Mouse (Mus musculus): Measurements from ENCODE around the gene Nucb1. TPM values are rescaled to one million over a fixed set of nuclear protein-coding genes. Genes with fewer than 3 reads are reported as not detected.
"Not testable (repeated sequence)": the region's sequence is repeated elsewhere in the genome, so short reads cannot be mapped to it uniquely, and the experiment has no call there.

Nucb1 gene
- polyA plus RNA-seq, 1 experiment, result 88.2 TPM

DNA sequence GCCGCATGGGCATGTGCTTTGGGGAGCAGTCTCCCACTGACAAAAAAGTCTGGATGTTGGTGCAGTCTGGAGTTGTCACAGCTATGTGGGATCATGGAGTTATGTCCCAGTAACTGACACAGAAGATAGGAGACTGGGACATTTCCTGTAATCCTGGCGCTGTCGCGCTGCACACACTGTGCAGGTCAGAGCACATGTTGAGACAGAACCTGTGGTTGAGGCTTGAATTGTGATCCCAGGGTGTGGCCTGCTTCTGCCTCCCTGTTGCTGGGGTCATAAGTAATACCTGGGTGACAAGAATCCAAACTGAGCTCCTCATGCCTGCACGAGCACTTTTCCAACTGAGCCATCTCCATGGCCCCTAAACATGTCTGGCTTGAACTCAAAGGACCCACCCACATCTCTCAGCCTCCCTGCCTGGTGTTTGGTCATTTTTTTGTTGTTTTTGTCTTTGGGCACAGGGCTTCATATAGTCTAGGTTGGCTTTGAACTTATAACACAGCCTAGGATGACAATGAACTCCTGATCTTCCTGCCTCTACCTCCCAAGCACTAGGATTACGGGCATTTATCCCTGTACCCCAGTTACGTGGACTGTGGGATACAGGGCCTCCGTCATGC lies 17.9 kb downstream of the Nucb1 start:
- TF ChIP-seq POLR2A (IDR thresholded peaks at IDR 0.05; ENCODE audit: extremely low read depth, insufficient read depth, low read length) (no peak), CTCF (IDR thresholded peaks at IDR 0.05; ENCODE audit: extremely low read depth, insufficient read depth, low read length) (no peak)
- Histone ChIP-seq H3K4me1 (ENCODE audit: control insufficient read depth, insufficient read depth, low read length) (no peaks in the 10 kb centered on the region; the same call in 1 of the 2 replicates), H3K27ac (ENCODE audit: insufficient read depth, low read length) (no peak overlapping the region), H3K4me3 (ENCODE audit: insufficient read depth, low read length) (no peak overlapping the region)

DNA sequence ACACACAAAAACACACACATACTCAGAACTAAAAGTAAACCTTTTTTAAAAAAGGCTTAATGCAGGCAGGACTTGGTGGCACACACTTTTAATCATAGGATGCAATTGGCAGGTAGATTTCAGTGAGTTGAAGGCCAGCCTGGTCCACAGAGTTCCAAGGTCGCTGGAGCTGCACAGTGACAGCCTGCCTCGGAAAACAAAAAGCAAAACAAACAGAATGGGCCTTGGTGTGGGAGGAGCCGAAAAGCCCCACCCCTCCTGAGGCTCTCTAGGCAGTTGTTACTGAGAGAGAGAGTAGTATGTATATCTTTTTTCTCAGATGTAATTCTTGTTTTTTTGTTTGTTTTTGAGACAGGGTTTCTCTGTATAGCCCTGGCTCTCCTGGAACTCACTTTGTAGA lies 18.9 kb downstream of the Nucb1 start:
- Histone ChIP-seq H3K27ac (ENCODE audit: insufficient read depth, low read length) (no peak overlapping the region), H3K4me3 (ENCODE audit: insufficient read depth, low read length) (no peak overlapping the region), H3K4me1 (ENCODE audit: control insufficient read depth, insufficient read depth, low read length) (no peaks in the 10 kb centered on the region; the same call in 1 of the 2 replicates)
- TF ChIP-seq POLR2A (IDR thresholded peaks at IDR 0.05; ENCODE audit: extremely low read depth, insufficient read depth, low read length) (no peak), CTCF (IDR thresholded peaks at IDR 0.05; ENCODE audit: extremely low read depth, insufficient read depth, low read length) (no peak)

DNA sequence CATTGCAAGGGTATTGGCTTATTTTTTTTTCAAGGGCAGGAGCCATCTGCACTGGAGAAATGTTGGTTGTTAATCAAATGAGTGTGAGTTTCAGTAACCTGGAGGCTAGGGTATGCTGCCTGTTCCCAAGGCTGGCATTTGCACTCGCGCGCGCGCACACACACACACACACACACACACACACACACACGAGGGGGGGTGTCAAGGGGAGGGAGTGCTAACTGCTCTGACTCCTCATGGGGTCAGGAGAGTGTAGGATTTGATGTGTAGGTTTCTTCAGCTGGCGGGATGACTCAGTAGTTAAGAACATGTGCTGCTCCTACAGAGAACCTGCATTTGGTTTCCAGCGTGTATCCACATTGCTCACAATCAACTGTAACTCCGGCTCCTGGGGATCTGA lies 19.4 kb downstream of the Nucb1 start:
- no peak for TF ChIP-seq POLR2A (IDR thresholded peaks at IDR 0.05; ENCODE audit: extremely low read depth, insufficient read depth, low read length)
- no peak for TF ChIP-seq CTCF (IDR thresholded peaks at IDR 0.05; ENCODE audit: extremely low read depth, insufficient read depth, low read length)
- no peaks in the 10 kb centered on the region; the same call in 1 of the 2 replicates for H3K4me1 ChIP-seq (ENCODE audit: control insufficient read depth, insufficient read depth, low read length)
- no peak overlapping the region for H3K27ac ChIP-seq (ENCODE audit: insufficient read depth, low read length)
- no peak overlapping the region for H3K4me3 ChIP-seq (ENCODE audit: insufficient read depth, low read length)

DNA sequence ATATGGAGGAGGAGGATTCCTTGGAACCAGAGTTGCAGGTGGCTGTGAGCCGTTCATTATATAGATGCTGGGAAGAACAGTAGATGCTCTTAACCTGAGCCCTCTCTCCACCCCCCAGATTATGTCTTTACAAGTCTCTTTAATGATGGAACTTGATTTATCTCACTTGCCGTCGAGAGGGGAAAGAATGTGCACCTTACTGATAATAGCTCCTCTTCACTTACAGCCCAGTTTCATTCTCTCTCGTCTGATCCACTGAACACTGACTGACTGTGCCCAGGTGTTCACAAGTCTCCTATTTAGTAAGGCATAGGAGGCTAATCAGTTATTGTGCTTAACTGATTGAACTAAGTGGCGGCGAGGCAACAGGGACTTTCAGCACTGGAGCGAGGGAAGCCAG lies 20.6 kb downstream of the Nucb1 start:
- no peak for TF ChIP-seq CTCF (IDR thresholded peaks at IDR 0.05; ENCODE audit: extremely low read depth, insufficient read depth, low read length)
- no peak for TF ChIP-seq POLR2A (IDR thresholded peaks at IDR 0.05; ENCODE audit: extremely low read depth, insufficient read depth, low read length)
- no peak overlapping the region for H3K27ac ChIP-seq (ENCODE audit: insufficient read depth, low read length)
- no peak overlapping the region for H3K4me3 ChIP-seq (ENCODE audit: insufficient read depth, low read length)
- no peaks in the 10 kb centered on the region; the same call in 1 of the 2 replicates for H3K4me1 ChIP-seq (ENCODE audit: control insufficient read depth, insufficient read depth, low read length)

DNA sequence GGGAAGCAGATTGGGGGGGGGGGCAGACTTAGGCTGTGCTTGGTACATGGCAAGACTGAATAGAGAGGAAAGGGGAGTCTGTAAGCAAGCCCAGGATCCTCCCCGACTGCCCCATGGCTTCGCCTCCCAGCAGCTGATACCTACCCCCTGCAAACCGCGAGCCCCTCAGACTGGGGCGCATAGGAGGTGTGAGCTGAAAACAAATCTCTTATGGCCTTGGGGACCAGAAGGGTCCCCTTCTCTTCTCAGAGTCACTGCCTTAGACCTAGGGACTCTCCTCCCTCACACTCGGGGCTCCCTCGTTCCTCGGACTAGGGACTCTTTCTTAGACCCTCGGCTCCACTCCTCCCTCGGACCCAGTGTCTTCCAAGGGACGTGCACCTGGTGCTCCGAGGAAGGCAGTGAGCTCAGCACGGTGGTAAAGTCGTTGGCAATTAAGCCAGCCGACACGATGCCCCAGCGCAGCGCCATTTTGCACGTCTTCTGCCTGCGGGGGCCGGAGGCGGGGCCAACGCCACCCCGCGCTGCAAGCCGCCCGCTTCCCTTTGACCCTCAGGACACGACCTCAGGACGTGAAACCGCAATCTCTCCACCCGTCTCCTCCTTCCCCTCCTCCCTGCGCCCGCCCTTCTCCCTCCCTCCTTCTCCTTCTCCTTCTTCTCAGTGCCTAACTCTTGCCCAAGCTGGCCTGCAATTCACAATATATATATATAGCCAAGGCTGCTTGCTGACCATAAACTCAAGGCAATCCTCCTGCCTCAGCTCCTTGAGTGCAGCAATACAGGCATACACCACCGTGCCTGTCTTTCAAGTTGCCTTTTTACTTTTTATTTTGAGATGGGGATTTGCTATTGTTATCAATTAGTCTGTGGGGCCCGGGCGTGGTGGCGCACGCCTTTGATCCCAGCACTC lies 21.7 kb downstream of the Nucb1 start, which contains the start of gene Dhdh:
Gene Dhdh, minus strand, starts transcription at position 513 of the 912 bp plus-strand sequence.
- peak within 1 kb of the TSS; percentile 52 for H3K4me3 ChIP-seq (ENCODE audit: insufficient read depth, low read length)
- TF ChIP-seq CTCF (IDR thresholded peaks at IDR 0.05; ENCODE audit: extremely low read depth, insufficient read depth, low read length), result no peak
- TF ChIP-seq POLR2A (IDR thresholded peaks at IDR 0.05; ENCODE audit: extremely low read depth, insufficient read depth, low read length), result peak; percentile 53; the same call in 1 of the 2 replicates
- H3K4me1 ChIP-seq (ENCODE audit: control insufficient read depth, insufficient read depth, low read length), result no peaks in the 10 kb centered on the region; the same call in 1 of the 2 replicates
- peak within 1 kb of the TSS; percentile 48 for H3K27ac ChIP-seq (ENCODE audit: insufficient read depth, low read length)

DNA sequence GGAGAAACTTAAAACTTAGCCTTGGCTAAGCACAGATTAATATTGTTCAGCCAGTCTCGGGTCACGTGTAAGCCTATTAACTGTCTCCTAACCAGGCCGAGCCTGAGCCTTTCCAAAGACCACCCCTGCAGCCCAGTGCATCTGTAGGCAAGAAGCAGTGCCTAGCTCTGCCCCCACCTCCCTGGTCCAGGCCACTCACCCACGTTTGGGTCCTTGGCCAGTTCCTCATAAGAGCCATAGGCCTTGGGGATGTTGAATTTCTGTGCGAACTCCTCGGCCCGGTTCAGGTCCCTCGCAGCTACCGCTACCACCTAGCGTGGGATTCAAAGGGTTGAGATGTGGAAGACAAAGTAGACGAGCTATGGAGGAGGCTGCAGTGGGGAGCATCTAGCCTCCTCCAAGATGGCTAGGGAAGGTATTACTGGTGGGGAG lies 22.3 kb downstream of the Nucb1 start:
- no peaks in the 10 kb centered on the region; the same call in 1 of the 2 replicates for H3K4me1 ChIP-seq (ENCODE audit: control insufficient read depth, insufficient read depth, low read length)
- H3K4me3 ChIP-seq (ENCODE audit: insufficient read depth, low read length), result peak overlapping the region; percentile 52; the same call in 1 of the 2 replicates
- TF ChIP-seq CTCF (IDR thresholded peaks at IDR 0.05; ENCODE audit: extremely low read depth, insufficient read depth, low read length) (no peak), POLR2A (IDR thresholded peaks at IDR 0.05; ENCODE audit: extremely low read depth, insufficient read depth, low read length) (no peak)
- no peak overlapping the region for H3K27ac ChIP-seq (ENCODE audit: insufficient read depth, low read length)

DNA sequence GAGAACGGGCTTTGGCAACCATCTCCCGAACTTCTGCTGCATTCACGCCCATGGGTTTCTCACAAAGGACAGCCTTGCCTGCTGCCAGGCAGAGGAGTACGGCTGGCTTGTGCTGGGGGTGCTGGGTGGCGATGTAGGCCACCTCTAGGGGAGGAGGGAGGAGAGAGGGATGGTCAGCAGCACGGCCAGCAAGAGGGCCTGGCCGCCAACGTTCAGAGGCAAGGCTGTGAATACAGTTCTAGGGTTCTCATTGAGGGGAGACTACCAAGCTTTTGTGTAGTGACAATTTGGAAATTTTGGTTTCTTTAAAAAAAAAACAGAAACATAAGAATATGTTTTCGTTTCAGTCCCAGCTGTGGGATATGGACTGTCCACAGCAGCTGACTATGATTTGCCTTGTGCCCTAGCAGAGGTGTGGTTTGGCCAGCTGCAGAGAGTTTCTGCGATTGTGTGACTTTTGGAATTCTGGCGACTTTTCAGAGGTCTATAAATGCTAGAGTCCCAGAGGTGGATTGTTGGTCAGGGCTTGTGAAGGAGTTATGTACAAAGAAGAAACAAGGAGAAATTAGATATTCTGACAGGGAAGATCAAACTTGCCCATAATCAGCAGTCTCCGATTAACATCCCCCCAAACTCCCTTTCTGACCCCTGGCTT lies 23.3 kb downstream of the Nucb1 start, which contains the start of gene Gm45808:
Gene Gm45808, minus strand, starts transcription at position 51 of the 655 bp plus-strand sequence.
- no peak for TF ChIP-seq CTCF (IDR thresholded peaks at IDR 0.05; ENCODE audit: extremely low read depth, insufficient read depth, low read length)
- no peak for TF ChIP-seq POLR2A (IDR thresholded peaks at IDR 0.05; ENCODE audit: extremely low read depth, insufficient read depth, low read length)
- no peak within 1 kb of the TSS for H3K27ac ChIP-seq (ENCODE audit: insufficient read depth, low read length)
- H3K4me3 ChIP-seq (ENCODE audit: insufficient read depth, low read length), result no peak within 1 kb of the TSS
- no peaks in the 10 kb centered on the region; the same call in 1 of the 2 replicates for H3K4me1 ChIP-seq (ENCODE audit: control insufficient read depth, insufficient read depth, low read length)

DNA sequence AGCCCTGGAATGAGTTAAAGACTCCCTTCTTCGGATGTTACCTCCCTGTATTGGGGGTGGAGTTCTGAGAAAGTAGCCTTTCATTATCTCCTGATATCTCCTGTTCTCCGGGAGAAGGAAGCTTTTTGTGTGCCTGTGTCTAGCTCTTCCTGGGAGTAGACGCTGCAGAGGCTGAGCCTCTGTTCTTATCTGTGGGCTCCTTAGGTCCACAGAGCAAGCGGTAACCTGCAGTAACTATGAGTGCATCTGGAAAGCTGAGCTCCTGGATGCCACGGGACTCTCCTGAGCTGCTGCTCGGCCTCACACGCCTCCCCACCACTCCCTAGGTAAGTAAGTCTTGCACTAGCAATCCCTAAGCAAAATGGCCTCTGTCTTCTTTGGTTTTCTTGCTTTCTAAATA lies 24.0 kb downstream of the Nucb1 start:
- Histone ChIP-seq H3K4me3 (ENCODE audit: insufficient read depth, low read length) (no peak overlapping the region), H3K27ac (ENCODE audit: insufficient read depth, low read length) (no peak overlapping the region), H3K4me1 (ENCODE audit: control insufficient read depth, insufficient read depth, low read length) (no peaks in the 10 kb centered on the region; the same call in 1 of the 2 replicates)
- TF ChIP-seq POLR2A (IDR thresholded peaks at IDR 0.05; ENCODE audit: extremely low read depth, insufficient read depth, low read length), result no peak
- TF ChIP-seq CTCF (IDR thresholded peaks at IDR 0.05; ENCODE audit: extremely low read depth, insufficient read depth, low read length), result no peak

DNA sequence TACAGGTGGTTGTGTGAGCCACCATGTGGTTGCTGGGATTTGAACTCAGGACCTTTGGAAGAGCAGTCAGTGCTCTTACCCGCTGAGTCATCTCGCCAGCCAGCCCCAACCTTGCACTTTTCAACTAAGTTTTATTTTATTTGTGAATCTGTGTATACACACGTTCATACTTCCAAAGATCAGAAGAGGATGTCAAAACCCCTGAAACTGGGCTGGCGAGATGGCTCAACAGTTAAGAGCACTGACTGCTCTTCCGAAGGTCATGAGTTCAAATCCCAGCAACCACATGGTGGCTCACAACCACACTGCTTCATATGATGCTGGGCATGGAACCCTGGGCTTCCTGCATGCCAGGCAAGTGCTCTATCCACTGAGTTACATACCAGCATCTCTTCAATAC lies 25.2 kb downstream of the Nucb1 start:
- H3K27ac ChIP-seq (ENCODE audit: insufficient read depth, low read length); H3K4me3 ChIP-seq (ENCODE audit: insufficient read depth, low read length): not testable (repeated sequence)

More for the DNA sequence above, 25.2 kb downstream of the Nucb1 start:
- not testable (repeated sequence) for H3K4me1 ChIP-seq (ENCODE audit: control insufficient read depth, insufficient read depth, low read length)

Data from cortical plate, adult 2 months (tissue).